Mouse (Mus musculus) CH12.LX (cell line): ENCODE data around the gene Thtpa.

Experiments used
- CHD1 ChIP-seq: IDR thresholded peaks from 2 replicates; pipeline ENCODE4 v1.6.1; 2012; ENCODE audit warnings: low read depth, low read length, improper control_type of control experiment, inconsistent platforms
- CTCF ChIP-seq, 2 experiments: IDR thresholded peaks in 1 of 2; conservative IDR thresholded peaks in 1 of 2; 2 replicates each; pipeline ENCODE4 v1.5.1; 2011 to 2012; ENCODE audit warnings: low read depth in 2 of 2, low read length in 2 of 2, improper control_type of control experiment in 1 of 2, inconsistent platforms in 1 of 2, mild to moderate bottlenecking in 1 of 2, moderate library complexity in 1 of 2
- ELF1 ChIP-seq: IDR thresholded peaks from 2 replicates; pipeline ENCODE4 v1.6.1; 2014; ENCODE audit warnings: low read depth, mild to moderate bottlenecking, inconsistent platforms, low read length, improper control_type of control experiment
- EP300 ChIP-seq: IDR thresholded peaks from 2 replicates; pipeline ENCODE4 v1.6.1; 2011; ENCODE audit warnings: low read length, improper control_type of control experiment
- MAZ ChIP-seq: IDR thresholded peaks from 2 replicates; pipeline ENCODE4 v1.6.1; 2012; ENCODE audit warnings: low read depth, mild to moderate bottlenecking, inconsistent platforms, low read length, improper control_type of control experiment, moderate library complexity
- NELFE ChIP-seq: IDR thresholded peaks from 2 replicates; pipeline ENCODE4 v1.6.1; 2011; ENCODE audit warnings: low read depth, low read length, improper control_type of control experiment
- POLR2A ChIP-seq: IDR thresholded peaks from 2 replicates; pipeline ENCODE4 v1.6.1; 2011; ENCODE audit warnings: low read depth, mild to moderate bottlenecking, improper control_type of control experiment, low read length
- RAD21 ChIP-seq: IDR thresholded peaks from 2 replicates; pipeline ENCODE4 v1.6.1; 2011; ENCODE audit warnings: low read depth, mild to moderate bottlenecking, low read length, improper control_type of control experiment, moderate library complexity
- USF1 ChIP-seq: IDR thresholded peaks from 2 replicates; pipeline ENCODE4 v1.6.1; 2014; ENCODE audit warnings: low read depth, mild to moderate bottlenecking, inconsistent platforms, low read length, improper control_type of control experiment
- USF2 ChIP-seq: conservative IDR thresholded peaks from 2 replicates; pipeline ENCODE4 v1.6.1; 2011; ENCODE audit warnings: low read depth, low read length, improper control_type of control experiment
- ZC3H11A ChIP-seq: IDR thresholded peaks from 2 replicates; pipeline ENCODE4 v1.6.1; 2012; ENCODE audit warnings: low read depth, mild to moderate bottlenecking, inconsistent platforms, low read length, improper control_type of control experiment
- ZKSCAN1 ChIP-seq: IDR thresholded peaks from 2 replicates; pipeline ENCODE4 v1.6.1; 2012; ENCODE audit warnings: low read depth, inconsistent platforms, low read length, improper control_type of control experiment, borderline replicate concordance

DNA sequence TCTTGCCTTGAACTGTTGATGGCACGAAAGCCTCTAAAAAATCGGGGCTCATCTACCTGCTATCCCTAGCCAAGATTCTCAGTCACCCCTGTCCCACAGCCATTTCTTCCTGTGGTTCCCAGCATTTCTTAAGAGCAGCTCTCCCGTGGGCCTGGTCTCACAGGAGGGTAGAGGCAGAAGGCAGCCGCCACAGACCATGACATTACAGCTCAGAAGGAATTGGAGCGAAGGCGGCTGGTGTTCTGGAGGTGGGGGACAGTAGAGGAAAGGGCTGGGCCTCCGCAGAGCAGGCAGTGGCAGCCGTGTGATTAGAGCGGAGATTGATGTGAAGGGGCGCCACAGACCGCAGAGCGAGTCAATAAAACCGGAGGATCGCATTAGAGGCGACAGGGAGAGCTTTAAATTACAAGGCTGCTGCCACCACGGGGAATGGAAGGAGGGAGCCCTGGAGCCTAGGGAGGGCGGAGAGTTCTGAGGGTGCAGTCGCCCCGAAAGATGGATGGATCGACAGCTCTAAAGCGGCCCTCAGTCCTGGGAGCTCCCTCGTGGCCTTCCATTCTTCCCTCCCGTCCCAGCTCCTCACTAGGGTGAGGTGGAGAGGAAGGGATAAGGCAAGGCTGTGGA is 16.1 kb upstream of the Thtpa start:
- TF ChIP-seq CTCF (conservative IDR thresholded peaks at IDR 0.05 in 1 of 2, IDR thresholded peaks at IDR 0.05 in 1 of 2; ENCODE audit: low read depth in 2 of 2, low read length in 2 of 2) (no peak), EP300 (no peak), ZKSCAN1 (no peak), ZC3H11A (no peak), USF2 (no peak), CHD1 (no peak), USF1 (no peak), NELFE (no peak), POLR2A (no peak), ELF1 (no peak), MAZ (no peak), RAD21 (no peak)
